Mouse (Mus musculus) heart, postnatal 0 days (tissue): ENCODE measurements around the gene Magi1. TPM values are rescaled to one million over a fixed set of nuclear protein-coding genes. Genes with fewer than 3 reads are reported as not detected.
A peak's percentile ranks its signal among the peaks of the same experiment; 100 is the strongest.

Experiments
- ATAC-seq: fragments of 200-750 bp; cut with Nextera tagmentation; 2 replicates; pipeline ENCODE4 v1.8.0; 2017; ENCODE audit warnings: low read depth, moderate number of reproducible peaks, moderate library complexity; ENCODE audit not compliant: insufficient read depth
- DNase-seq: peaks from one replicate; pipeline ENCODE4 v3.0.0-alpha.2; 2016; ENCODE audit warnings: low spot score
- H3K27ac ChIP-seq: fragments of 300-500 bp; sonication (generic); 2 replicates; pipeline ENCODE4 v1.5.1; 2014; ENCODE audit warnings: low read depth, mild to moderate bottlenecking
- H3K27me3 ChIP-seq: fragments of 300-500 bp; sonication (generic); 2 replicates; pipeline ENCODE4 v1.6.1; 2014; ENCODE audit warnings: low read length, mixed read lengths; ENCODE audit not compliant: control insufficient read depth, insufficient read depth
- H3K36me3 ChIP-seq: fragments of 300-500 bp; sonication (generic); replicated peaks from 2 replicates; pipeline ENCODE4 v1.6.1; 2014; ENCODE audit warnings: low read length, mixed read lengths; ENCODE audit not compliant: control insufficient read depth, insufficient read depth
- H3K4me1 ChIP-seq: fragments of 300-500 bp; sonication (generic); 2 replicates; pipeline ENCODE4 v1.6.1; 2014; ENCODE audit warnings: antibody characterized with exemption; ENCODE audit not compliant: control insufficient read depth, insufficient read depth
- H3K4me2 ChIP-seq: fragments of 300-500 bp; sonication (generic); 2 replicates; pipeline ENCODE4 v1.6.1; 2014; ENCODE audit warnings: low read depth, mild to moderate bottlenecking, low read length, moderate library complexity
- H3K4me3 ChIP-seq: fragments of 300-500 bp; sonication (generic); 2 replicates; pipeline ENCODE4 v1.5.1; 2014; ENCODE audit warnings: low read depth, low read length
- H3K9ac ChIP-seq: fragments of 300-500 bp; sonication (generic); replicated peaks from 2 replicates; pipeline ENCODE4 v1.6.1; 2014; ENCODE audit warnings: low read depth, low read length, mixed read lengths
- H3K9me3 ChIP-seq: fragments of 300-500 bp; sonication (generic); replicated peaks from 2 replicates; pipeline ENCODE4 v1.6.1; 2016; ENCODE audit warnings: low read length; ENCODE audit not compliant: control insufficient read depth
- CTCF ChIP-seq: IDR thresholded peaks from 2 replicates; pipeline ENCODE4 v1.5.1; 2016; ENCODE audit warnings: antibody characterized with exemption, control low read depth, low read depth
- EP300 ChIP-seq: IDR thresholded peaks from 2 replicates; pipeline ENCODE4 v1.6.1; 2016; ENCODE audit warnings: antibody characterized with exemption, low read depth
- WGBS: fragments of 180-500 bp; shearing (Covaris S2); extraction: QIAGEN DNeasy Blood & Tissue Kit; methylation state at CpG from one replicate; pipeline ENCODE4 v1.1.7; 2014; 5-methylcytosine and 5-hydroxymethylcytosine counted together
- polyA plus RNA-seq: library from polyadenylated mRNA; unstranded; fragments of >200 nt; fragmentation: Nextera tagmentation; extraction: Ambion mirVana; gene quantifications from 2 replicates; pipeline ENCODE4 v1.2.1, GENCODE M21; 2015
- total RNA-seq: library from RNA; depleted of rRNA; stranded (reverse); fragments of >200 nt; gene quantifications from 2 replicates; pipeline ENCODE4 v1.2.3, GENCODE M21; 2014; ENCODE audit warnings: low replicate concordance

Magi1 gene
- total and polyA plus RNA-seq, 2 experiments from 2014 or later, result 4.6 to 15.3 TPM

DNA sequence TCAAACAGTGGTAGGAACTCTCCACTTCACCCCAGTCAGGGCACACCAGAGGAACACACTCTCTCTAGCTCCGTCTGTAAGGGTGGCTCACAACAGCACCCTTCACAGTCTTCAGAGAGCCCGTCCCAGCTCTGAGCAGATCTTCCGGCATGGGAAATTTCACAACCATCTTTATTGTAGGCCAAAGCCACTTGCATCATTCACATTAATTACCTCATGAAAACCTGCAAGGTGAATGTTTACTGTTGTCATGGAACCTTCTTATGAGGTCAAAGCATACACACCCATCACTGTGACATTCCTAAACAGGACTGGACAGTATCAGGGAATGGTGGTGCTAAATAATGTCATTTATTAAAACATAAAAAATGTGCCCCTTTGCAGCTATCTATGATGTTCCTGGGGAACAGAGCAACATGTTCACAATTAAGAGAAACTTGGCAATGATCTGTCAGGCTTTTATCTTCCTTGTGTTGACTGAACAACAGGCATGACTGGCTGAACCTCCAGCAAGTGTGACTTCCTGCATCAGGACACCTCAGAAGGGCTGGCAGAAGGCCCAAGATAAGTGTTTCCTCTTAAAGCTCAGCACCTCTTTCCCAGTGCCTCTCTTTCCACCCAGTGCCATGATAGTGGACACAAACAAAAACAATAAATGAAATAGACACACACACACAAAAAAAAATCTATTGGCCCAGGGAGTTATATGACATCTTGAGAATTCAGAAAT, 125.4 kb downstream of the Magi1 start:
- no peaks in the 10 kb centered on the region for H3K27me3 ChIP-seq
- TF ChIP-seq CTCF (no peak), EP300 (no peak)
- H3K9me3 ChIP-seq, result no peaks in the 10 kb centered on the region
- H3K36me3 ChIP-seq, result no peaks in the 10 kb centered on the region
- WGBS, result 76% methylated on average over 3 of the region's 3 CpGs
- peak overlapping the region; percentile 72 for H3K27ac ChIP-seq
- H3K9ac ChIP-seq, result no peak overlapping the region
- no peak overlapping the region for H3K4me3 ChIP-seq
- no peak overlapping the region for H3K4me2 ChIP-seq
- ATAC-seq, result peak; percentile 45; the same call in 1 of the 2 replicates
- peaks cover 28% of the 10 kb centered on the region for H3K4me1 ChIP-seq
- peak; percentile 61 for DNase-seq

DNA sequence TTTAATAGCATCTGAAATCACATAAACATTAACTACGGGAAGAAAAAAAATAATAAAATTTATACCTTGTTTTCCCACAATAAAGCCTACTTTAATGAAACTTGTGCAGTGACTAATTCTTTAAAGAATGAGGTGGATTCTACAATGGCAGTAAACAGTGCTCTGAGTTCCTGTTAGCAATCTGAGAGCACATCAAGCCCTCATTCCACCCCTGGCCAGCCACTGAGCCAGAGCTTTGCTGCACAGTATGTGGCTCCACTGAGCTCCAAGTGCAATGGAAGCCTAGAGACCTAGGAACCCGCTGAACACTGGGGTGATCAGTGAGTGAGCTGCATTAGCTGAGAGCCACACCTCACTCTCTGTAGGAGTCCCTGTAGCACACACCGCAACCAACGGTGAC, 127.7 kb downstream of the Magi1 start:
- H3K27me3 ChIP-seq, result no peaks in the 10 kb centered on the region
- no peaks in the 10 kb centered on the region for H3K9me3 ChIP-seq
- no peak overlapping the region for H3K4me2 ChIP-seq
- DNase-seq, result no peak
- H3K4me1 ChIP-seq, result peaks cover 39% of the 10 kb centered on the region
- no peak overlapping the region for H3K4me3 ChIP-seq
- 63% methylated on average over 4 of the region's 4 CpGs for WGBS
- no peak for ATAC-seq
- no peak overlapping the region for H3K9ac ChIP-seq
- H3K27ac ChIP-seq, result no peak overlapping the region
- H3K36me3 ChIP-seq, result no peaks in the 10 kb centered on the region
- TF ChIP-seq CTCF (no peak), EP300 (no peak)

DNA sequence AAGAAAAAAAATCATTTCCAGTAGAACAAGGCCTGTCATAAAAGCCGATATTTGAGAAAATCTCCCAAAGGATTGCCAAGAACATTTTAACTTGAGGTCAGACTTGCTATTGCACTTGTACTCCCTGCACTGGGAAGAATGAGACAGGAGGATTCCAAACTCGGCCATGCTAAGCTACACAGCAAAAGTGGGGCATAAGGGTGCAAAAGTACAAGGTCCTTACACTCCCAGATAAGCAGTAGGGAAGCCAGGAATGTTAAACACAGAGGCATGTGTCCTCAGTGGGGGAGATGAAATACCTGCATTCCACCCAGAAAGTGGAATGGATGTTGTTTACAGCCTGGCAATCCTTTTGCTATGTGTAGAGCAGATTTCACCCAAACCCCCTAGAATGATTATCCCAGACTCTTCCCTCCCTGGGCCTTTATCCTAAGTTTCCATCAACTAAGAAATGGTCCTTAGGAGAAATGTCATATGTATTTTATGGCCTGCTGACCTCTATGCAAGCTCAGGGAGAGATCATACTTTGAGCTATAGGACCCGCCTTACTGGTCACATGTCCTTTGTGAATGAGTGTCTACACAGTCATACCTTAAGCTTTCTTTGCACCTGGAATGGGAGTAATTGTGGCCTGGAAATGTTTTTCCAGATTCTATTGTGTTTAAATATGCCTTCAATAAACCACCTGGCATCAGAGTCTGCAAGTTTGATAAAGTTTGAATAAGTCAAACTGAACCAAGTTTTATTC, 128.7 kb downstream of the Magi1 start:
- no peak overlapping the region for H3K4me2 ChIP-seq
- H3K27me3 ChIP-seq, result no peaks in the 10 kb centered on the region
- 58% methylated on average over 3 of the region's 3 CpGs for WGBS
- no peak overlapping the region for H3K4me3 ChIP-seq
- ATAC-seq, result no peak
- no peak overlapping the region for H3K9ac ChIP-seq
- no peak for DNase-seq
- peaks cover 48% of the 10 kb centered on the region for H3K4me1 ChIP-seq
- no peaks in the 10 kb centered on the region for H3K36me3 ChIP-seq
- TF ChIP-seq CTCF (no peak), EP300 (no peak)
- H3K27ac ChIP-seq, result no peak overlapping the region
- H3K9me3 ChIP-seq, result no peaks in the 10 kb centered on the region

- WGBS, result 73% methylated on average over 9 of the region's 9 CpGs
- Histone ChIP-seq H3K4me2 (no peak overlapping the region), H3K36me3 (no peaks in the 10 kb centered on the region), H3K9me3 (no peaks in the 10 kb centered on the region), H3K4me3 (no peak overlapping the region), H3K9ac (no peak overlapping the region), H3K4me1 (peaks cover 39% of the 10 kb centered on the region), H3K27me3 (no peaks in the 10 kb centered on the region), H3K27ac (no peak overlapping the region)
- no peak for ATAC-seq
- TF ChIP-seq EP300, result no peak
- TF ChIP-seq CTCF, result no peak
- no peak for DNase-seq
Observed at GRCm38 (mm10) chr6:94152881-94153280, 130.8 kb downstream of the Magi1 start.

DNA sequence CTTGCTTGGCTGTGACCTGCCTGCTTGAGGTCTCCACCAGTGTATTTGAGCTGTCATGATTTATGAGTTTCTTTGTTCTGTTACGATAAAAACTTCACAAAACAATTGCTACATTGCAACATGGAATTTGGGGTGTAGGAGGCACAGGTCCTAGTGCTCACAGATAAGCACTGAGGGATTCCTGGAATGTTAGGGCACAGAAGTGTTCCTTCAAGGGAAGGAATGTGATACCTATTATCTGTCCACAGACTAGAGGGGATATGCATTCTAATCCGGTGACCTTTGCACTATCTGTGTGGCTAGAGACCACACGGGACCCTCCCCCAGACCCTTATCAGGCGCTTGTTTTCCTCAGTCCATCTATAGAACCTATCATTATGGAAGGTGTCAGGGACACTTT, 132.8 kb downstream of the Magi1 start:
- ATAC-seq (no peak), DNase-seq (no peak)
- Histone ChIP-seq H3K9ac (no peak overlapping the region), H3K27ac (no peak overlapping the region), H3K27me3 (no peaks in the 10 kb centered on the region), H3K4me1 (peaks cover 50% of the 10 kb centered on the region), H3K4me3 (no peak overlapping the region), H3K36me3 (no peaks in the 10 kb centered on the region), H3K4me2 (no peak overlapping the region), H3K9me3 (no peaks in the 10 kb centered on the region)
- WGBS, result 9% methylated on average over 4 of the region's 4 CpGs
- TF ChIP-seq CTCF (no peak), EP300 (no peak)
